Mouse (Mus musculus) brain, embryonic 14.5 days (tissue): ENCODE data around the gene 9530003J23Rik.

Experiments used
- CTCF ChIP-seq: fragments of 200-500 bp; IDR thresholded peaks from 2 replicates; pipeline ENCODE4 v1.5.1; 2012; ENCODE audit warnings: inconsistent platforms, mild to moderate bottlenecking, moderate library complexity, borderline replicate concordance; ENCODE audit not compliant: insufficient read depth, insufficient read length; ENCODE audit errors: extremely low read depth
- POLR2A ChIP-seq: fragments of 200-500 bp; IDR thresholded peaks from 2 replicates; pipeline ENCODE4 v1.6.1; 2012; ENCODE audit warnings: mild to moderate bottlenecking, inconsistent platforms, borderline replicate concordance; ENCODE audit not compliant: poor library complexity, insufficient read depth, insufficient read length, severe bottlenecking; ENCODE audit errors: extremely low read depth

GRCm38 (mm10) chr10:117222821-117223220, 15.7 kb downstream of the 9530003J23Rik start:
- no peak for TF ChIP-seq CTCF
- no peak for TF ChIP-seq POLR2A
